Mouse (Mus musculus) testis, adult 2 months (tissue): Measurements from ENCODE around the gene Arrb2. TPM values are rescaled to one million over a fixed set of nuclear protein-coding genes. Genes with fewer than 3 reads are reported as not detected.
"Not testable (repeated sequence)": the region's sequence is repeated elsewhere in the genome, so short reads cannot be mapped to it uniquely, and the experiment has no call there.

ENCODE experiments used
- H3K27ac ChIP-seq: fragments of 200-500 bp; 2 replicates; pipeline ENCODE4 v1.5.1; 2012; ENCODE audit warnings: low read depth, low read length; ENCODE audit not compliant: control insufficient read depth, insufficient read depth
- H3K27me3 ChIP-seq: fragments of 200-500 bp; 2 replicates; pipeline ENCODE4 v1.6.1; 2012; ENCODE audit warnings: mild to moderate bottlenecking, low read length, moderate library complexity; ENCODE audit not compliant: control insufficient read depth, insufficient read depth
- H3K36me3 ChIP-seq: fragments of 200-500 bp; 2 replicates; pipeline ENCODE4 v1.6.1; 2012; ENCODE audit warnings: mild to moderate bottlenecking, low read length; ENCODE audit not compliant: control insufficient read depth, insufficient read depth
- H3K4me1 ChIP-seq: fragments of 200-500 bp; 2 replicates; pipeline ENCODE4 v1.6.1; 2012; ENCODE audit warnings: low read length; ENCODE audit not compliant: control insufficient read depth, insufficient read depth
- H3K4me3 ChIP-seq: fragments of 200-500 bp; 2 replicates; pipeline ENCODE4 v1.5.1; 2012; ENCODE audit warnings: low read depth, mild to moderate bottlenecking, low read length, moderate library complexity, mixed read lengths; ENCODE audit not compliant: control insufficient read depth
- CTCF ChIP-seq: fragments of 200-500 bp; IDR thresholded peaks from 2 replicates; pipeline ENCODE4 v1.5.1; 2012; ENCODE audit warnings: low read depth, mild to moderate bottlenecking, inconsistent platforms, low read length, moderate library complexity; ENCODE audit not compliant: control insufficient read depth, insufficient read depth, insufficient replicate concordance
- POLR2A ChIP-seq: fragments of 200-500 bp; IDR thresholded peaks from 2 replicates; pipeline ENCODE4 v1.6.1; 2012; ENCODE audit warnings: low read depth, mild to moderate bottlenecking, inconsistent platforms, low read length, moderate library complexity; ENCODE audit not compliant: control insufficient read depth
- polyA plus RNA-seq: library from polyadenylated mRNA; depleted of rRNA; stranded (reverse); fragments of >200 nt; gene quantifications from 2 replicates; pipeline ENCODE4 v1.2.3, GENCODE M21; 2012

Arrb2 gene
- polyA plus RNA-seq, 1 experiment = 8.9 TPM

DNA sequence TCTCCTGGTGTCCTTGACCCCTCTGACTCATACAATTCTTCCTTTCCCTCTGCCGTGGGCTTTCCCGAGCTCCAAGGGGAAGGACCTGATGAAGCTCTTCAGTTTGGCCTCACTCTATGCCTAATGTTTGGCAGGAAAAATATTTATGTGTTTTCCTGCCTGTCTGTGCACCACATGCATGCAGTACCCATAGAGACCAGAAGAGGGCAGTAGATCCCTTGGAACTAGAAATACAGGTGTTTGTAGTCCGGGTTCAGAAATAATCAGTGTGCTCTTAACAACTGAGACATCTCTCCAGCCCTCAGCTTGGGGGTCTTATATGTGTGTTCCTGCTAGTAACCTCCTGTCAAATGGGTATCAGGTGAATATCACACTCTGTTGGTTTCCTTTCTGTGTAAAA, 18.5 kb upstream of the Arrb2 start:
- Histone ChIP-seq H3K4me3 (no peak overlapping the region), H3K27me3 (no peaks in the 10 kb centered on the region), H3K4me1 (peaks cover 4% of the 10 kb centered on the region), H3K27ac (no peak overlapping the region), H3K36me3 (no peaks in the 10 kb centered on the region)
- TF ChIP-seq CTCF = peak; percentile 33; the same call in 1 of the 2 replicates
- TF ChIP-seq POLR2A = no peak

DNA sequence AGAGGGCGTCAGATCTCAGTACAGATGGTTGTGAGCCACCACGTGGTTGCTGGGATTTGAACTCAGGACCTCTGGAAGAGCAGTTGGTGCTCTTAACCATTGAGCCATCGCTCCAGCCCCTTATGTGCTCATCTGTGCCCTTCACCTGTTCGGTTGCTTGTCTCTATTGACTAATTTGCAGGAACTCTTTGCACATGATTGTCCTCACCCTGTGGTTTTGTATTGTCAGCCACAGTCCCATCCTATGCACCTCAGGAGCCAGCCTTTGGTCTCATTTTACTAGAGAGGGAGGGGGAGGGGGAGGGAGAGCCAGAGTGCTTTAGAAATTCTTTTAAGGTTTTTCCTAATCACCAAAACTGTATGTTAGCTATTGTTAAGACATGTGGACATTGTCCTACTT, 14.2 kb upstream of the Arrb2 start:
- Histone ChIP-seq H3K4me1 (no peaks in the 10 kb centered on the region), H3K4me3 (no peak overlapping the region), H3K36me3 (no peaks in the 10 kb centered on the region), H3K27me3 (no peaks in the 10 kb centered on the region), H3K27ac (no peak overlapping the region)
- TF ChIP-seq POLR2A (no peak), CTCF (no peak)

DNA sequence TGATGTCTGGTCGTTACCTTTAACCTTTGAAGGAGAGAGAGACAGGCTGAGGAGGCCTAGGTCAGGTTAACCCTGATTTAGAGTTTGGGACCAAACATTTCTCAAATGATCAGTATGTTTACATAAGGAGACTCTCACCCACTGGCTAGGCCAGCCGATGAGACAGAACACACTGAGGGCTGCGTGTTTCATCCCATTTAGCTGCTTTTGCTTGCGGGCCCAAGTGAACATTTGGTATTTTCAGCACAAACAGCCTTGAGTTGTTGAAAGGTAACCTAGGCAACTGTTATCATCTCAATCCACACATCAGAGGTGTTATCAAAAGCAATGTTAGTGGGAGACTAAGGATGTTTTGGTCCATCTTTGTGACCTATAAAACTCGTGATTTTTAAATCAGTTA, 12.9 kb upstream of the Arrb2 start:
- no peak overlapping the region for H3K4me3 ChIP-seq
- no peak overlapping the region for H3K27ac ChIP-seq
- no peaks in the 10 kb centered on the region for H3K36me3 ChIP-seq
- no peaks in the 10 kb centered on the region for H3K27me3 ChIP-seq
- H3K4me1 ChIP-seq = no peaks in the 10 kb centered on the region
- TF ChIP-seq POLR2A = no peak
- TF ChIP-seq CTCF = no peak

GRCm38 (mm10) chr11:70426598-70426997, 5.8 kb upstream of the Arrb2 start:
- H3K36me3 ChIP-seq, H3K27ac ChIP-seq, H3K4me1 ChIP-seq, H3K4me3 ChIP-seq, H3K27me3 ChIP-seq: not testable (repeated sequence)

DNA sequence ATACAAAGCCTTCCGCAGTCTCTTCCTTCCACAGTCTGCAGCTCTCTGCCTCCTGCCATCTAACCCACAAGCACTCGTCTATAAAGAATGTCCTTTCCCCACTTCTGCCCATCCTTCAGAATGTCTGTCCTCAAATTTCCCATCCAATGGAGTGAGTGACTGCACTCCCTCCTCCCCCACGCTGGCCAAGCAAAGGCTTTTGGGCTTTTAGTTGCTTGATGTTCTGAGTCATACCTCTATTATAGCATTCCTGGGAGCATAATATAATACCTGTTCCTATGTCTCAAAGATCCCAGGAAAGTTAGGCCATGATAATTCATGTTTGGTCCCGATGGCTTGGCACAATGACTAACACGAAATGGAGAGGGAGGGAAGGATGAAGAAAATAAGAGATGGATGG, 861 bp upstream of the Arrb2 start:
- Histone ChIP-seq H3K27me3 (no peaks in the 10 kb centered on the region), H3K4me3 (no peak overlapping the region), H3K36me3 (no peaks in the 10 kb centered on the region), H3K4me1 (peaks cover 11% of the 10 kb centered on the region), H3K27ac (no peak overlapping the region)
- TF ChIP-seq CTCF (no peak), POLR2A (no peak)

GRCm38 (mm10) chr11:70432895-70433568, 597 bp downstream of the Arrb2 start:
- Histone ChIP-seq H3K4me1 (peaks cover 11% of the 10 kb centered on the region), H3K4me3 (peak overlapping the region; percentile 80)
- TF ChIP-seq CTCF (no peak), POLR2A (no peak)

GRCm38 (mm10) chr11:70433569-70433943, 1.1 kb downstream of the Arrb2 start:
- H3K27ac ChIP-seq = no peak overlapping the region
- no peak overlapping the region for H3K4me3 ChIP-seq
- H3K4me1 ChIP-seq = peaks cover 11% of the 10 kb centered on the region
- TF ChIP-seq POLR2A = no peak
- TF ChIP-seq CTCF = no peak
- H3K27me3 ChIP-seq = no peaks in the 10 kb centered on the region
- H3K36me3 ChIP-seq = no peaks in the 10 kb centered on the region

More at GRCm38 (mm10) chr11:70432895-70433568, 597 bp downstream of the Arrb2 start:
- H3K27me3 ChIP-seq = no peaks in the 10 kb centered on the region
- H3K36me3 ChIP-seq = no peaks in the 10 kb centered on the region
- H3K27ac ChIP-seq = no peak overlapping the region

GRCm38 (mm10) chr11:70433951-70434350, 1.5 kb downstream of the Arrb2 start:
- H3K27me3 ChIP-seq = no peaks in the 10 kb centered on the region
- no peak overlapping the region for H3K4me3 ChIP-seq
- no peak overlapping the region for H3K27ac ChIP-seq
- TF ChIP-seq POLR2A (no peak), CTCF (no peak)
- no peaks in the 10 kb centered on the region for H3K36me3 ChIP-seq
- peaks cover 11% of the 10 kb centered on the region for H3K4me1 ChIP-seq
